Comparison of ENCODE assay signal across 17 mouse cellular contexts in the genomic region with DNA sequence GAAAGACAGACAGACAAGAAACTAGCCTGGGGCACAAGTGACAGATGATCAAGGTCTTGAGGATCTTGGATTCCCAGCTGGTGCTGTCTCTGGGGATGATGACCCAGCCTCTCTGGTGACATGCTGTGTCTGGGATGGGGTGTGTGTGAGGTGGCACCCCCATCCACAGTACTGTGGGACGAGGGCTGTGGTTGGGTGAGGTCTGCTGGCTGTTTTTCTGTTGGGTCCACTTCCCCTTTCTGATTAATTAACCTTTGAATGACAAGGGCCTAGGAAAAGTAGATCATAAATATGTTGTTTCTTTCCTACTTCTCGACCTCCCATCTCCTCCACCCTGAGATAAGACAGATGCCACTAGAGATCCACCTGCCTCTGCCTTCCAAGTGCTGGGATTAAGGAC. TPM values are rescaled to one million over a fixed set of nuclear protein-coding genes. Genes with fewer than 3 reads are reported as not detected.
DNase-seq lines count a peak whose midpoint lies in the region; ATAC-seq and TF ChIP-seq lines count a peak whose summit lies in the region.
"Had no signal": no experiment of that assay in that cellular context is flagged by ENCODE, and none has a peak within 500 bp of the region (broad histone marks: within the 10 kb centered on the region; RNA-seq: fewer than 3 reads in every experiment).

No protein-coding gene starts in this region.

- TF ChIP-seq RAD21 in CH12.LX (IDR thresholded peaks at IDR 0.05; ENCODE audit: low read depth, low read length), result no peak

- in situ Hi-C loops in CH12.LX (cut with MboI; ENCODE audit: low pct_ligation_motif_present, low pct_unique_long_range_greater_than_20kb, low sequenced_read_pairs), result no loop called here

- no peak overlapping the region for H3K9ac ChIP-seq in CH12.LX (ENCODE audit: insufficient read depth, low read depth)
- H3K9ac ChIP-seq: embryonic facial prominence, embryonic 12.5 days; lung, embryonic 15.5 days had no signal

- no peak for TF ChIP-seq CTCF in CH12.LX (conservative IDR thresholded peaks at IDR 0.05 in 1 of 2, IDR thresholded peaks at IDR 0.05 in 1 of 2; ENCODE audit: low read depth in 2 of 2, low read length in 2 of 2)

- dilution Hi-C loops in CH12.LX (cut with MboI; ENCODE audit: extremely low pct_ligation_motif_present, extremely low pct_unique_long_range_greater_than_20kb, low sequenced_read_pairs), result no loop called here

- H3K4me1 ChIP-seq in heart, embryonic 10.5 days, result peaks cover 93% of the 10 kb centered on the region
- H3K4me1 ChIP-seq in CH12.LX (ENCODE audit: control insufficient read depth in 1 of 2, insufficient read depth in 2 of 2), result peaks cover 22 to 51% of the 10 kb centered on the region in 2 experiments

- peak; percentile 82 for ATAC-seq in granulocyte monocyte progenitor cell, adult 5-6 weeks (replicated peaks; ENCODE audit: poor library complexity, severe bottlenecking)
- peak; percentile 54 for ATAC-seq in monocyte, adult 5-6 weeks (replicated peaks; ENCODE audit: insufficient number of reproducible peaks, low FRiP score, low TSS enrichment, poor library complexity, severe bottlenecking)
- ATAC-seq: inflammation-experienced regulatory T-cells, adult 6 months had no signal

- TF ChIP-seq POLR2A in CH12.LX (IDR thresholded peaks at IDR 0.05; ENCODE audit: low read depth, low read length), result no peak

- H3K79me2 ChIP-seq in CH12.LX (replicated peaks; ENCODE audit: control insufficient read depth, extremely low read depth, insufficient read depth, poor library complexity, severe bottlenecking), result no peaks in the 10 kb centered on the region

- H3K27me3 ChIP-seq in heart, embryonic 10.5 days (ENCODE audit: insufficient read depth, poor library complexity, severe bottlenecking), result no peaks in the 10 kb centered on the region
- H3K27me3 ChIP-seq in CH12.LX (replicated peaks), result no peaks in the 10 kb centered on the region
- H3K27me3 ChIP-seq: embryonic facial prominence, embryonic 12.5 days; lung, embryonic 15.5 days had no signal

- H3K4me3 ChIP-seq in heart, embryonic 10.5 days, result no peak overlapping the region
- H3K4me3 ChIP-seq in CH12.LX (replicated peaks in 1 of 3; ENCODE audit: low read depth in 2 of 3, low read length in 2 of 3, poor library complexity in 1 of 3), result no peak overlapping the region
- H3K4me3 ChIP-seq: embryonic facial prominence, embryonic 12.5 days; left cerebral cortex, adult 2 months; lung, embryonic 15.5 days; myocyte had no signal

- H3K27ac ChIP-seq in heart, embryonic 10.5 days, result 0 out of 2 replicates have a peak overlapping the region, but pooled peaks have one; percentile 56
- no peak overlapping the region for H3K27ac ChIP-seq in CH12.LX (ENCODE audit: insufficient read depth, low read depth)
- H3K27ac ChIP-seq: embryonic facial prominence, embryonic 12.5 days; kidney, postnatal 0 days had no signal

- 60% methylated on average over 2 of the region's 2 CpGs for WGBS in heart, embryonic 10.5 days

- H3K36me3 ChIP-seq in heart, embryonic 10.5 days, result peaks cover 27% of the 10 kb centered on the region
- H3K36me3 ChIP-seq in CH12.LX (replicated peaks in 1 of 2; ENCODE audit: control insufficient read depth in 1 of 2, insufficient read depth in 1 of 2, low read length in 1 of 2), result no peaks in the 10 kb centered on the region

- TF ChIP-seq EP300 in CH12.LX (IDR thresholded peaks at IDR 0.05; ENCODE audit: low read length), result peak; percentile 21; the same call in 1 of the 2 replicates

- no peak overlapping the region for H3K4me2 ChIP-seq in CH12.LX (ENCODE audit: insufficient read depth, low read depth, poor library complexity, severe bottlenecking)
- H3K4me2 ChIP-seq: embryonic facial prominence, embryonic 12.5 days; lung, embryonic 15.5 days had no signal

- H3K9me3 ChIP-seq in heart, embryonic 10.5 days, result no peaks in the 10 kb centered on the region
- H3K9me3 ChIP-seq in CH12.LX (replicated peaks; ENCODE audit: low read length), result no peaks in the 10 kb centered on the region
- H3K9me3 ChIP-seq: embryonic facial prominence, embryonic 12.5 days; lung, embryonic 15.5 days had no signal

- no peak for DNase-seq in heart, embryonic 10.5 days (ENCODE audit: low spot score)
- no peak for DNase-seq in heart, adult 18-20 months
- DNase-seq in CH12.LX (ENCODE audit: extremely low read depth) (peak; percentile 52), adipocyte (ENCODE audit: low spot score) (no peak)
- DNase-seq in cerebellum, adult 9-11 months, result no peak
- no peak for DNase-seq in ovary, postnatal 10 days (ENCODE audit: low spot score)
- DNase-seq: adrenal gland, postnatal 14 days; cerebellum, postnatal 36 days; gastrocnemius, postnatal 36 days had no signal

TF ChIP-seq in CH12.LX, 34 proteins besides CTCF, POLR2A, EP300 and RAD21:
- TF ChIP-seq HCFC1 (IDR thresholded peaks at IDR 0.05; ENCODE audit: low read depth, low read length) (no peak), ETS1 (conservative IDR thresholded peaks at IDR 0.05; ENCODE audit: low read depth, low read length) (peak; percentile 41), SIN3A (IDR thresholded peaks at IDR 0.05; ENCODE audit: low read length) (no peak)
TF ChIP-seq in CH12.LX: peak in this region for 1.

RNA-seq across cellular contexts. Expression of a gene that starts 18.2 kb away (rescaled TPM):
- 47.1 and 55.5 TPM in 2 replicates for polyA plus RNA-seq in heart, embryonic 10.5 days (2016; fragmentation: Nextera tagmentation; extraction: Ambion mirVana)
- total RNA-seq in heart, adult 18-20 months (2021), result 10 to 100 TPM; 20.4 to 25.0 TPM
- total RNA-seq in CH12.LX (2012; rRNA removed) (0.55 and 0.80 TPM in 2 replicates), CH12.LX (2014; rRNA removed) (0.19 and 0.26 TPM in 2 replicates)
- polyA plus RNA-seq in CH12.LX (2012; ENCODE audit: insufficient read length, low read depth), result 0.49 and 0.50 TPM in 2 replicates
- 7.9 and 20.5 TPM in 2 replicates for total RNA-seq in granulocyte monocyte progenitor cell, adult 5-6 weeks (2014; fragmentation: Nextera tagmentation)
- total RNA-seq in granulocyte monocyte progenitor cell, adult 5-6 weeks (2017), result 6.2 and 9.6 TPM in 2 replicates
- total RNA-seq in monocyte, adult 5-6 weeks (2017), result 12.9 to 14.8 TPM (median 14.4 TPM) in 3 replicates

RNA-seq across cellular contexts. Expression of a gene that starts 47.1 kb away (rescaled TPM):
- polyA plus RNA-seq in heart, embryonic 10.5 days (2016; fragmentation: Nextera tagmentation; extraction: Ambion mirVana), result 19.1 and 21.6 TPM in 2 replicates
- total RNA-seq in heart, adult 18-20 months (2021), result 10 to 100 TPM; 12.2 to 13.0 TPM
- total RNA-seq in CH12.LX (2012; rRNA removed) (1.4 and 2.5 TPM in 2 replicates), CH12.LX (2014; rRNA removed) (1.5 and 1.6 TPM in 2 replicates)
- polyA plus RNA-seq in CH12.LX (2012; ENCODE audit: insufficient read length, low read depth), result 8.3 and 10.4 TPM in 2 replicates
- 3.5 and 6.3 TPM in 2 replicates for total RNA-seq in granulocyte monocyte progenitor cell, adult 5-6 weeks (2014; fragmentation: Nextera tagmentation)
- 1.3 and 1.6 TPM in 2 replicates for total RNA-seq in granulocyte monocyte progenitor cell, adult 5-6 weeks (2017)
- total RNA-seq in monocyte, adult 5-6 weeks (2017), result 0.43 to 1.2 TPM (median 1.1 TPM) in 3 replicates
